Mouse (Mus musculus) gastrocnemius, postnatal 14 days (tissue): ENCODE measurements around the gene Decr2. TPM values are rescaled to one million over a fixed set of nuclear protein-coding genes. Genes with fewer than 3 reads are reported as not detected.
A peak's percentile ranks its signal among the peaks of the same experiment; 100 is the strongest.

Experiments
- DNase-seq: peaks from one replicate; pipeline ENCODE4 v3.0.0; 2021; ENCODE audit warnings: mixed read lengths
- intact Hi-C: fragments of 180-260 bp; cut with DNase I; formaldehyde crosslinking; loops from one replicate; pipeline ENCODE4 v1.15.1; 2025; ENCODE audit warnings: low total_unique reads
- long read RNA-seq, 2 experiments: library from polyadenylated mRNA; stranded (forward); transcript quantifications; one replicate each; pipeline ENCODE4 v2.0.0; 2021
- total RNA-seq, 2 experiments: library from RNA; stranded (reverse); gene quantifications; 2 replicates each; pipeline ENCODE4 v1.2.3; 2021

Gene Decr2
- total RNA-seq, result 1 to 10 TPM; 4.0 to 4.5 TPM
- long read RNA-seq, experiment 1, partial matches to known transcripts, result 0 of 4 reads
- long read RNA-seq, experiment 1, other reads (novel, unspliced or antisense), result 0 of 4 reads
- long read RNA-seq, experiment 2, partial matches to known transcripts, result 0 of 4 reads
- long read RNA-seq, experiment 2, other reads (novel, unspliced or antisense), result 0 of 4 reads

GRCm38 (mm10) chr17:26089905-26090632 is at the start of gene Decr2:
Gene Decr2, minus strand, starts transcription at chr17:26090337.
- intact Hi-C loops, result loop anchor here (2.0 kb wide), 1 partner anchor 49 kb away; no protein-coding TSS in a partner anchor
- DNase-seq, result peak; percentile 86

DNA sequence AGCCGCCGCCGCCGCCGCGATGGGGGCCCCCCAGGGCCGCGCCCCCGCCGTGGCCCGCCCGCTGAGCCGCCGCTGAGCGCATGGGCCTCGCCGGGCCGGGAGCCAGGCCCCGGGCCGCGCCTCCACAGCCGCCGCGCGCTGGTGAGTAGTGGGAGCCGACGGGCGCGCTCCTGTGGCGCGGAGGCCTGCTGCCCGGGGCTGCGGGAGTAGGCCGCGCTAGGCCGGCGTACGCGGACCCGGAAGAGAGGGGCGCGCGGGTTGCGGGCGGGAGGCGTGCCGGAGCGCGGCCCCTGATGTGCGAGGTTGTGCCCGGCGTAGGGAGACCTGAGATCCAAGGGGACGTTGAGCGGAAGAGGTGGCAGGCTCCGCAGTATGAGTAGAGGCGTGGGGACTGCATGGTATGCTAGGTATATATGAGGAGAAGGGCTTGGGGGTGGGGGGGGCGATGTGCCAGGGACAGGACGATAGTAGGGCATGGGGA is 48.8 kb upstream of the Decr2 start:
- intact Hi-C loops, result loop anchor here (10.0 kb wide), 1 partner anchor 106 kb away; the partner anchor contains the start of gene Fam234a
- DNase-seq, result peak; percentile 62

- intact Hi-C loops, result loop anchor here (10.0 kb wide), 1 partner anchor 106 kb away; the partner anchor contains the start of gene Fam234a
- DNase-seq, result peak; percentile 91
These were observed 48.2 kb upstream of the Decr2 start, which contains the start of gene Axin1 for GRCm38 (mm10) chr17:26138239-26138836. Gene Axin1, plus strand, starts transcription at chr17:26138688.

DNA sequence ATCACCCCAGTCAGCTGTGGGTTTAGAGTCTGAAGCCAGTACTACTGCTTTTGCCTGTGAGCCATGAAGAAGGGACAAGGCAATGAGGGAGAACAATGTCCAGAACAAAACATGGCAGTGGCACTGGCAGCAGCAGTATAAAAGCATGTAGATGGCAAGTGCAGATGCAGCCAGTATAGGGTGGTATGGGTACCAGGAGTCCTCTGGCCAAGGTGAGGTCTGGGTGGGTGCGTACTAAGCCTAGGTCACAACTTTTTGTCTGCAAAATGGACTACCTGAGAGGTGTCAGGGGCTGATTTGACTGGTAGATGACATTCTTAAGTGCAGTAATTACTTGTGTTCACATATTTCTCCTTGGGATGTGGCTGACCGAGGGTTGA is 47.6 kb upstream of the Decr2 start:
- intact Hi-C loops, result loop anchor here (10.0 kb wide), 1 partner anchor 107 kb away; the partner anchor contains the start of gene Fam234a
- no peak for DNase-seq

GRCm38 (mm10) chr17:26137106-26137750 is 47.1 kb upstream of the Decr2 start:
- intact Hi-C loops, result loop anchor here (10.0 kb wide), 1 partner anchor 108 kb away; the partner anchor contains the start of gene Fam234a
- DNase-seq, result no peak

DNA sequence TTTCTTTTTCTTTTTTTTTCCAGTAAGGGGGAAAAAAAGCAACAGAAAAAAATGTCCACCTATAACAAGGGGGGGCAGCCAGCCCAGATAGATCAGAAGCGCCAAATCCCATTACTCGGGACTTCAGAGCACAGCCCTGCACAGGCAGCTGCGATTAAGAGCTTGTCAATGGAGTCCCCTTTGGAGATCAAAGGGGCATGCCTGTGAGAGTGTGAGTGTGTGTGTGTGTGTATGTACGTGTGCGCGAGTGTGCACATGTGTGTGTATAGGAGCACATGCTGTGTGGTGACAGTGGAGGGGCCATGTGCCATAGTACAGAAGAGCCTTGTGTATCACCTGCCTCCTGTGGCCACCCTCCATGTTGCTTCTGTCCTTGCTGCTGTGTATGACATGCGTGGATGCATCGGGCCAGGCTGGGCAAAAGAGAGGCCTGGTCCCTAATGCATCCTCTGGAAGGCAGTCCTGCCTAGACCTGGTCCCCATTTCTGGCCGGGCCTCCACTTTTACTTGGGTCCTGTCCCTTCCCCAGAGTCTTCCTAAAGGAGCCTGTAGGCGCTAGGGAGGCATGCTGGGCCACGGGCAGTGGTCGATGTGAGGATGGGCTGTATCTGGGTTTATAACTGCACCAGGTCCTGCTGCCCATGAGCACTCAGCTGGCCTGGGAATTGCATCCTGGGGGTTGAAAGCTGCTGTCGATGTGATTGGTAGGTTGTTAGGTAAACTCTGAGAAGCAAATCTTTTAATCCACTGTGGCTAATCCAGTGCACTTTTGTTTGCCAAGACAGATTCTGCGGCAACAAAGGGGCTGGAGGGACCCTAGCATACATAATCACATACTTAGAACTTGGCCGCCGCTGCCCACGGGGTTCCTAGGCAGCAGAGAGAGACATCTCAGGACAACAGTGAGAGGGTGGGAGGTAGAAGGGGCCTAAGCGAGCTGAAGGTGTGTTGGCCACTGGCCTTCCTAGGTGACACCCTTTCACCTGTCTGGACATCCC is 42.0 kb upstream of the Decr2 start:
- DNase-seq, result no peak
- intact Hi-C loops, result loop anchor here (10.0 kb wide), 1 partner anchor 113 kb away; the partner anchor contains the start of gene Fam234a

DNA sequence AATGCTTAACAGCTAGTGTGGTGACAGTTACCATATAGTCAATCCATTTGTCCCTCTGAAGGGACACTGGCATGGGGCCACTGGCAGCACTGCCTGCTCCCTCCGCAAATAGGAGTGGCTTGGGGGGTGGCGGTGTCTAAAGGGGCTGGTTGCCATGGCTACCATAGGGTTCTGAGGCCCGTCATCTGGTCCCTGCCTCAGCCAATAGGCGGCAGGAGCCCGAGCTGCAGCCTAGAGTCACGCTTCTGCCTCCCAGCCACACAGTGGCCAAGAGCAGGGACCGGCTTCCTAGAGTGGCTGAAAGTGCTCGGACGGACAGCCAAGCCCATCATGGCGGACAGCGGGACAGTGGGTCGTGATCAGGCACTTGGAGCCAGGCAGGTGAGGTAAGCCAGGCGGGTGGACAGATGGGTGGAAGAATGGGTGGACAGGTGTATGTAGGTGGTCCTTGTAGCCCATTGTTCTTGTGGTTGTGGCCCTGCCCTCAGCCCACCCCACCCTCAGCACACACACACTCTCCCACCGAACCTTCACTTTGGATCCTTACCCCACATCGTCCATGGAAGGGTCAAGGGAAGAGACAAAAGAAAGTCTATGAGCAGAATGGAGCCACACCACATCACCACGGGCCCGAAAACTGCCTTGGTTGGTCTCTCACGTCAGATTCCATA is 41.1 kb upstream of the Decr2 start:
- intact Hi-C loops, result loop anchor here (10.0 kb wide), 1 partner anchor 114 kb away; the partner anchor contains the start of gene Fam234a
- no peak for DNase-seq

- DNase-seq, result no peak
These were observed 35.1 kb upstream of the Decr2 start for GRCm38 (mm10) chr17:26125226-26125625.

GRCm38 (mm10) chr17:26124560-26124959 is 34.4 kb upstream of the Decr2 start:
- intact Hi-C loops, result no loop called here
- no peak for DNase-seq

More at GRCm38 (mm10) chr17:26125226-26125625, 35.1 kb upstream of the Decr2 start:
- intact Hi-C loops, result no loop called here

- intact Hi-C loops, result no loop called here
- DNase-seq, result peak; percentile 94
These were observed 33.1 kb upstream of the Decr2 start, which contains the start of gene Mrpl28 for GRCm38 (mm10) chr17:26123267-26123684. Gene Mrpl28, plus strand, starts transcription at chr17:26123500.

DNA sequence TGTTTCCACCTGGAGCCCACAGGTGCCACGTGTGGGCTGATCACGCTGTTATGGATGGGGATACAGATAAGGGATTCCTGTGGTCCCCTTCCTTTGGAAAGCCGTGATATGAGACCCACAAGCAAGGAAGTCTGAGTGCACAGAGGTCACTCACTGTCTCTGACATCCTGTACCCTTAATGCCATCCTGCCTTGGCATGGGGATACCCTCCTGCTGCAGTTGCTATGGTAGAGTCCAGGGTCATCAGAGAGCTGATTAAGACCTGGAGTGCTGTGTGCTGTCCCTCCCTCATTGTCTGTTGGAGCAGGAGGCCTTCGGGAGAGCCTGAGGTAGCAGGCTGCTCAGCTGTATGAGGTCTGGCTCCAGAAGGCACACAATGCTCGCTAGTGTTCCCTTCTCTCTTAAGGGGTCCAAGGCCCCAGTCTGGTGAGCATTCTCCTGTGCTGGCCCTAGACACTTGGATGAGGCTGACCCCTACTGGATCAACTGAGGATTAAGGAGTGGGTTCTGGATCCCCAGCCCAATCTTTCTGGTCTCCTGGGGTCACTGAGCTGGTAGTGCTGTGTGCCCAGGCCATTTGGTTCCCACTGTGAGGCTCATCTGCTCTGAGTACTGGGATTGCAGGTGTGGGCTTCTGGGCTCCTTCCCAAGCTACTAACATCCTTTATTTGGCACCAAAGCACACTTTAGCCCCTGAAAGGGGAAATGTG is 32.4 kb upstream of the Decr2 start:
- no peak for DNase-seq
- intact Hi-C loops, result no loop called here

GRCm38 (mm10) chr17:26119766-26120710 is 29.9 kb upstream of the Decr2 start:
- peak; percentile 52 for DNase-seq
- intact Hi-C loops, result no loop called here

DNA sequence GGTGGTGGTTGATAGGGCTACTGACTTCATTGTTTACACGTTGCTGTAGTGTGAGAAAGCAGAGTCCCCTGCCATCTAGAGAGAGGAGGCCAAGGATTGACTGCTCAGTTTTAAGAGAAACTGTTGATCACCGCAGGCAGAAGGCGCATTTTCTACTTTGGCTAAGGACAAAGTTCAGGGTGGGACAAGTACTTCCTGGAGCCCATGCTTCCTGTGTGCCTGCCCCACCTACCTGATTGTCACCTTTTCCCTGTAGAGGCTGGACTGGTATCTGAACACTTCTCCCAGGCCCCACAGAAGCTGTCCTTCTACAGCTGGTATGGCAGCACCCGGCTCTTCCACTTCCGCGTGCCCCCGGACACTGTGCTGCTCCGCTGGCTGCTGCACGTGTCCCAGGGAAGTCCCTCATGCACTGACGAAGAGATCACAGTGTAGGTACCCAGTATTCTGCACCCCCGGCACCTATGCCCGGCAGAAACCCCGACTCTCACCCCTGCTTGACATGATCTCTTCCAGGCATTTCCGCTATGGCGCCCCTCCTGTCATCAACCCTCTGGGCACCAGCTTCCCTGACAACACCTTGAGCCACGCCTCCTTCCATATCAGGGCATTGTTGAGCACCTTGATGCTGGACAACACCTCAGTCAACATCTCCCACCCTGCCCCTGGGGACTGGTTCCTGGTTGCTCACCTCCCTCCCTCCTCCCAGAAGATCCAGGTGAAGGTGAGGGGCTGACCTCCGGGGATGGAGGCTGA is 26.5 kb upstream of the Decr2 start:
- DNase-seq, result no peak
- intact Hi-C loops, result no loop called here

- DNase-seq, result no peak
These were observed 25.9 kb upstream of the Decr2 start for GRCm38 (mm10) chr17:26115956-26116487.

More at GRCm38 (mm10) chr17:26115956-26116487, 25.9 kb upstream of the Decr2 start:
- intact Hi-C loops, result no loop called here
